8 mouse cellular contexts compared by ENCODE assay signal in genomic region chr1:55053005-55053404, GRCm38 (mm10). TPM values are rescaled to one million over a fixed set of nuclear protein-coding genes. Genes with fewer than 3 reads are reported as not detected.
DNase-seq lines count a peak whose midpoint lies in the region; ATAC-seq and TF ChIP-seq lines count a peak whose summit lies in the region.

No protein-coding gene starts in this region.

- peak overlapping the region; percentile 91 for H3K27ac ChIP-seq in heart, embryonic 10.5 days
- H3K27ac ChIP-seq in forebrain, embryonic 12.5 days, result peak overlapping the region; percentile 78; the same call in 1 of the 2 replicates
- peak overlapping the region; percentile 88 for H3K27ac ChIP-seq in hindbrain, embryonic 16.5 days (ENCODE audit: low read depth, low read length)
- peak overlapping the region; percentile 89 for H3K27ac ChIP-seq in liver, embryonic 14.5 days

- H3K27me3 ChIP-seq in heart, embryonic 10.5 days (ENCODE audit: insufficient read depth, poor library complexity, severe bottlenecking), result no peaks in the 10 kb centered on the region
- H3K27me3 ChIP-seq in forebrain, embryonic 12.5 days, result peaks cover 5% of the 10 kb centered on the region; the same call in 1 of the 2 replicates
- no peaks in the 10 kb centered on the region for H3K27me3 ChIP-seq in hindbrain, embryonic 16.5 days (replicated peaks; ENCODE audit: control insufficient read depth, insufficient read depth, low read length)
- no peaks in the 10 kb centered on the region for H3K27me3 ChIP-seq in liver, embryonic 14.5 days (ENCODE audit: control insufficient read depth, insufficient read depth, low read length)

- H3K9me3 ChIP-seq in heart, embryonic 10.5 days, result no peaks in the 10 kb centered on the region
- H3K9me3 ChIP-seq in forebrain, embryonic 12.5 days, result no peaks in the 10 kb centered on the region
- H3K9me3 ChIP-seq in hindbrain, embryonic 16.5 days (ENCODE audit: control insufficient read depth, low read length), result no peaks in the 10 kb centered on the region
- no peaks in the 10 kb centered on the region for H3K9me3 ChIP-seq in liver, embryonic 14.5 days (ENCODE audit: control insufficient read depth, low read length)

- peak overlapping the region; percentile 70 for H3K4me2 ChIP-seq in forebrain, embryonic 12.5 days
- H3K4me2 ChIP-seq in hindbrain, embryonic 16.5 days (ENCODE audit: low read length), result peak overlapping the region; percentile 72
- peak overlapping the region; percentile 93 for H3K4me2 ChIP-seq in liver, embryonic 14.5 days (ENCODE audit: low read depth)

- under 1% methylated on average over 42 of the region's 42 CpGs for WGBS in heart, embryonic 10.5 days
- WGBS in forebrain, embryonic 12.5 days, result 0% methylated on average over 41 of the region's 42 CpGs
- WGBS in hindbrain, embryonic 16.5 days, result under 1% methylated on average over 42 of the region's 42 CpGs
- WGBS in liver, embryonic 14.5 days (ENCODE audit: insufficient replicate concordance), result under 1% methylated on average over 41 of the region's 42 CpGs

- H3K4me3 ChIP-seq in heart, embryonic 10.5 days, result peak overlapping the region; percentile 90
- H3K4me3 ChIP-seq in forebrain, embryonic 12.5 days (replicated peaks), result peak overlapping the region; percentile 92
- H3K4me3 ChIP-seq in hindbrain, embryonic 16.5 days (ENCODE audit: low read length), result peak overlapping the region; percentile 65
- H3K4me3 ChIP-seq in liver, embryonic 14.5 days (ENCODE audit: insufficient read depth in 1 of 2, low read depth in 2 of 2, low read length in 2 of 2), result peak overlapping the region; percentile 81 to 85

- ATAC-seq in forebrain, embryonic 12.5 days (ENCODE audit: low FRiP score), result no peak
- ATAC-seq in hindbrain, embryonic 16.5 days, result no peak; the same call in 1 of the 2 replicates
- peak; percentile 82 for ATAC-seq in liver, embryonic 14.5 days (ENCODE audit: insufficient read depth)

- H3K4me1 ChIP-seq in heart, embryonic 10.5 days, result 0 out of 2 replicates have a peak, but pooled peaks cover 2% of the 10 kb centered on the region
- peaks cover 11% of the 10 kb centered on the region for H3K4me1 ChIP-seq in forebrain, embryonic 12.5 days
- peaks cover 10% of the 10 kb centered on the region for H3K4me1 ChIP-seq in hindbrain, embryonic 16.5 days (ENCODE audit: control insufficient read depth, insufficient read depth, low read depth, low read length)
- peaks cover 4 to 10% of the 10 kb centered on the region in 2 experiments; a peak in 2 of 4 replicates for H3K4me1 ChIP-seq in liver, embryonic 14.5 days (replicated peaks; ENCODE audit: control insufficient read depth in 2 of 2, insufficient read depth in 2 of 2, low read length in 1 of 2)

- H3K36me3 ChIP-seq in heart, embryonic 10.5 days, result peaks cover 17% of the 10 kb centered on the region; the same call in 1 of the 2 replicates
- peaks cover 6% of the 10 kb centered on the region; the same call in 1 of the 2 replicates for H3K36me3 ChIP-seq in forebrain, embryonic 12.5 days (replicated peaks)
- H3K36me3 ChIP-seq in hindbrain, embryonic 16.5 days (ENCODE audit: control insufficient read depth, insufficient read depth, low read length), result no peaks in the 10 kb centered on the region; the same call in 1 of the 2 replicates
- H3K36me3 ChIP-seq in liver, embryonic 14.5 days (replicated peaks; ENCODE audit: control insufficient read depth, insufficient read depth, low read depth), result peaks cover 5% of the 10 kb centered on the region

- DNase-seq in heart, embryonic 10.5 days (ENCODE audit: low spot score), result peak; percentile 92
- no peak for DNase-seq in heart, adult 8-10 months (ENCODE audit: low spot score)
- peak; percentile 82 for DNase-seq in adrenal gland, adult 8-10 months
- peak; percentile 70 to 76 (median 75) for DNase-seq in liver, embryonic 14.5 days (ENCODE audit: low read depth in 3 of 3, low spot score in 3 of 3)
- DNase-seq in natural killer cell, adult 2 months (ENCODE audit: low spot score in 2 of 2), result peak; percentile 77 to 81
- no peak for DNase-seq in layer of hippocampus, adult 8-10 months (ENCODE audit: low spot score in 2 of 2)

- H3K9ac ChIP-seq in forebrain, embryonic 12.5 days, result peak overlapping the region; percentile 74
- peak overlapping the region; percentile 85 for H3K9ac ChIP-seq in hindbrain, embryonic 16.5 days (ENCODE audit: low read depth, low read length)
- peak overlapping the region; percentile 85 for H3K9ac ChIP-seq in liver, embryonic 14.5 days (replicated peaks)

- TF ChIP-seq EP300 in liver, embryonic 14.5 days (IDR thresholded peaks at IDR 0.05; ENCODE audit: low read depth), result no peak

- TF ChIP-seq CTCF in liver, embryonic 14.5 days (IDR thresholded peaks at IDR 0.05; ENCODE audit: low read depth), result peak; percentile 35; the same call in 1 of the 2 replicates

RNA-seq across cellular contexts. Expression of gene Coq10b, which starts 0.4 kb away (rescaled TPM):
- polyA plus RNA-seq in heart, embryonic 10.5 days (2016; fragmentation: Nextera tagmentation; extraction: Ambion mirVana), result 24.1 and 26.6 TPM in 2 replicates
- 10 to 100 TPM; 46.6 to 58.8 (median 51.8) TPM for total RNA-seq in heart, adult 8-10 months (2022)
- 100 to 1,000 TPM; 100 to 138 (median 107) TPM for total RNA-seq in adrenal gland, adult 8-10 months (2022)
- 31.0 and 31.3 TPM in 2 replicates for polyA plus RNA-seq in forebrain, embryonic 12.5 days (2016; fragmentation: Nextera tagmentation; extraction: Ambion mirVana)
- polyA plus RNA-seq in hindbrain, embryonic 16.5 days (2015; fragmentation: Nextera tagmentation; extraction: Ambion mirVana), result 27.0 and 28.9 TPM in 2 replicates
- polyA plus RNA-seq in liver, embryonic 14.5 days (2012; rRNA removed), result 6.3 and 8.6 TPM in 2 replicates
- 15.4 and 16.4 TPM in 2 replicates for polyA plus RNA-seq in liver, embryonic 14.5 days (2014; fragmentation: Nextera tagmentation; extraction: Ambion mirVana)
- 10 to 100 TPM; 20.4 to 25.3 (median 23.6) TPM for total RNA-seq in layer of hippocampus, adult 8-10 months (2022)

RNA-seq across cellular contexts. Expression of gene Sf3b1, which starts 25.7 kb away (rescaled TPM):
- polyA plus RNA-seq in heart, embryonic 10.5 days (2016; fragmentation: Nextera tagmentation; extraction: Ambion mirVana), result 192 and 232 TPM in 2 replicates
- total RNA-seq in heart, adult 8-10 months (2022), result 10 to 100 TPM; 64.1 to 82.3 (median 73.5) TPM
- total RNA-seq in adrenal gland, adult 8-10 months (2022), result 100 to 1,000 TPM; 120 to 217 (median 165) TPM
- 376 and 422 TPM in 2 replicates for polyA plus RNA-seq in forebrain, embryonic 12.5 days (2016; fragmentation: Nextera tagmentation; extraction: Ambion mirVana)
- 251 and 284 TPM in 2 replicates for polyA plus RNA-seq in hindbrain, embryonic 16.5 days (2015; fragmentation: Nextera tagmentation; extraction: Ambion mirVana)
- 30.9 and 45.0 TPM in 2 replicates for polyA plus RNA-seq in liver, embryonic 14.5 days (2012; rRNA removed)
- polyA plus RNA-seq in liver, embryonic 14.5 days (2014; fragmentation: Nextera tagmentation; extraction: Ambion mirVana), result 122 and 132 TPM in 2 replicates
- 100 to 1,000 TPM; 160 to 177 (median 169) TPM for total RNA-seq in layer of hippocampus, adult 8-10 months (2022)

RNA-seq across cellular contexts. Expression of gene Hspe1, which starts 34.9 kb away (rescaled TPM):
- 474 and 598 TPM in 2 replicates for polyA plus RNA-seq in heart, embryonic 10.5 days (2016; fragmentation: Nextera tagmentation; extraction: Ambion mirVana)
- total RNA-seq in heart, adult 8-10 months (2022), result 100 to 1,000 TPM; 149 to 184 (median 172) TPM
- total RNA-seq in adrenal gland, adult 8-10 months (2022), result 1,000 to 10,000 TPM in 1 of 4 experiments, 100 to 1,000 TPM in 3; 299 to 1,036 (median 606) TPM
- polyA plus RNA-seq in forebrain, embryonic 12.5 days (2016; fragmentation: Nextera tagmentation; extraction: Ambion mirVana), result 423 and 430 TPM in 2 replicates
- polyA plus RNA-seq in hindbrain, embryonic 16.5 days (2015; fragmentation: Nextera tagmentation; extraction: Ambion mirVana), result 223 and 242 TPM in 2 replicates
- 148 and 306 TPM in 2 replicates for polyA plus RNA-seq in liver, embryonic 14.5 days (2012; rRNA removed)
- polyA plus RNA-seq in liver, embryonic 14.5 days (2014; fragmentation: Nextera tagmentation; extraction: Ambion mirVana), result 396 and 414 TPM in 2 replicates
- total RNA-seq in layer of hippocampus, adult 8-10 months (2022), result 100 to 1,000 TPM in 3 of 4 experiments, 10 to 100 TPM in 1; 89.1 to 123 (median 107) TPM

RNA-seq across cellular contexts. Expression of gene Hspd1, which starts 35.0 kb away (rescaled TPM):
- polyA plus RNA-seq in heart, embryonic 10.5 days (2016; fragmentation: Nextera tagmentation; extraction: Ambion mirVana), result 650 and 681 TPM in 2 replicates
- 100 to 1,000 TPM; 360 to 382 (median 373) TPM for total RNA-seq in heart, adult 8-10 months (2022)
- 1,000 to 10,000 TPM in 2 of 4 experiments, 100 to 1,000 TPM in 2; 545 to 1,761 (median 966) TPM for total RNA-seq in adrenal gland, adult 8-10 months (2022)
- polyA plus RNA-seq in forebrain, embryonic 12.5 days (2016; fragmentation: Nextera tagmentation; extraction: Ambion mirVana), result 398 and 406 TPM in 2 replicates
- 284 and 285 TPM in 2 replicates for polyA plus RNA-seq in hindbrain, embryonic 16.5 days (2015; fragmentation: Nextera tagmentation; extraction: Ambion mirVana)
- 73.8 and 163 TPM in 2 replicates for polyA plus RNA-seq in liver, embryonic 14.5 days (2012; rRNA removed)
- 241 and 264 TPM in 2 replicates for polyA plus RNA-seq in liver, embryonic 14.5 days (2014; fragmentation: Nextera tagmentation; extraction: Ambion mirVana)
- 100 to 1,000 TPM; 155 to 181 (median 164) TPM for total RNA-seq in layer of hippocampus, adult 8-10 months (2022)

Comparison
In these comparisons a context has a peak if more than half of its experiments do, and no peak if none do; other contexts are left out.
1. DNase-seq: peak in heart, embryonic 10.5 days (single experiment), adrenal gland, adult 8-10 months (single experiment), liver, embryonic 14.5 days (3 of 3) and natural killer cell, adult 2 months (2 of 2); none in heart, adult 8-10 months (single experiment) and layer of hippocampus, adult 8-10 months (0 of 2).
2. Peak in every context shown above with its lines, with median percentiles within 50 percentile points of each other: H3K27ac ChIP-seq, H3K4me3 ChIP-seq, H3K4me2 ChIP-seq and H3K9ac ChIP-seq.